Mouse (Mus musculus): ENCODE results near the gene Lpgat1. TPM values are rescaled to one million over a fixed set of nuclear protein-coding genes. Genes with fewer than 3 reads are reported as not detected.

Lpgat1 gene
- polyA plus RNA-seq, 1 experiment from 2014 or later: 43.2 TPM

- ATAC-seq (ENCODE audit: insufficient read depth): peak; percentile 94
- 0% methylated on average over 78 of the region's 79 CpGs for WGBS
Measured at GRCm38 (mm10) chr1:191821326-191822091, 103.9 kb downstream of the Lpgat1 start, which contains the start of gene Nek2. Gene Nek2 (plus strand): TSS chr1:191821444.

GRCm38 (mm10) chr1:191829124-191829523, 111.5 kb downstream of the Lpgat1 start:
- ATAC-seq (ENCODE audit: insufficient read depth): no peak
- Histone ChIP-seq H3K27ac (ENCODE audit: low read depth) (no peak overlapping the region), H3K36me3 (ENCODE audit: insufficient read depth) (peaks cover 86% of the 10 kb centered on the region), H3K4me2 (no peak overlapping the region), H3K9me3 (ENCODE audit: low read depth, low read length) (no peaks in the 10 kb centered on the region), H3K9ac (no peak overlapping the region), H3K27me3 (ENCODE audit: insufficient read depth, low read length) (no peaks in the 10 kb centered on the region), H3K4me1 (ENCODE audit: insufficient read depth) (no peaks in the 10 kb centered on the region), H3K4me3 (ENCODE audit: low read depth, low read length) (no peak overlapping the region)
- no peak for DNase-seq
- TF ChIP-seq CTCF (IDR thresholded peaks at IDR 0.05; ENCODE audit: low read depth): peak; percentile 29
- WGBS: 84% methylated on average over 3 of the region's 3 CpGs

More at GRCm38 (mm10) chr1:191821326-191822091, 103.9 kb downstream of the Lpgat1 start, which contains the start of gene Nek2:
- Histone ChIP-seq H3K36me3 (ENCODE audit: insufficient read depth) (peaks cover 36% of the 10 kb centered on the region), H3K9ac (peak within 1 kb of the TSS; percentile 78), H3K4me2 (peak within 1 kb of the TSS; percentile 67), H3K9me3 (ENCODE audit: low read depth, low read length) (no peaks in the 10 kb centered on the region), H3K4me3 (ENCODE audit: low read depth, low read length) (peak within 1 kb of the TSS; percentile 78), H3K27me3 (ENCODE audit: insufficient read depth, low read length) (no peaks in the 10 kb centered on the region), H3K4me1 (ENCODE audit: insufficient read depth) (peaks cover 7% of the 10 kb centered on the region), H3K27ac (ENCODE audit: low read depth) (peak within 1 kb of the TSS; percentile 92)
- DNase-seq: peak; percentile 99
- no peak for TF ChIP-seq CTCF (IDR thresholded peaks at IDR 0.05; ENCODE audit: low read depth)

GRCm38 (mm10) chr1:191833396-191833795, 115.8 kb downstream of the Lpgat1 start:
- Histone ChIP-seq H3K27me3 (ENCODE audit: insufficient read depth, low read length) (no peaks in the 10 kb centered on the region), H3K27ac (ENCODE audit: low read depth) (no peak overlapping the region)

More at GRCm38 (mm10) chr1:191833396-191833795, 115.8 kb downstream of the Lpgat1 start:
- H3K4me3 ChIP-seq (ENCODE audit: low read depth, low read length): no peak overlapping the region
- H3K9ac ChIP-seq: no peak overlapping the region
- H3K4me2 ChIP-seq: no peak overlapping the region
- DNase-seq (no peak), ATAC-seq (ENCODE audit: insufficient read depth) (no peak)
- H3K36me3 ChIP-seq (ENCODE audit: insufficient read depth): peaks cover 48% of the 10 kb centered on the region
- H3K9me3 ChIP-seq (ENCODE audit: low read depth, low read length): no peaks in the 10 kb centered on the region
- TF ChIP-seq CTCF (IDR thresholded peaks at IDR 0.05; ENCODE audit: low read depth): no peak
- 87% methylated on average over 6 of the region's 6 CpGs for WGBS
- no peaks in the 10 kb centered on the region for H3K4me1 ChIP-seq (ENCODE audit: insufficient read depth)

Other genes with a start within 250 kb of the Lpgat1 start
- 75.6 and 75.8 TPM in 2 replicates for gene Dtl, start 142.3 kb upstream of the Lpgat1 start, polyA plus RNA-seq (2014; fragmentation: Nextera tagmentation; extraction: Ambion mirVana)
- 65.3 and 69.4 TPM in 2 replicates for gene Ints7, start 142.2 kb upstream of the Lpgat1 start, polyA plus RNA-seq (2014; fragmentation: Nextera tagmentation; extraction: Ambion mirVana)
- gene Nek2, start 103.6 kb downstream of the Lpgat1 start, polyA plus RNA-seq (2014; fragmentation: Nextera tagmentation; extraction: Ambion mirVana): 43.7 and 46.8 TPM in 2 replicates
- 2.9 and 3.9 TPM in 2 replicates for gene Slc30a1, start 188.9 kb downstream of the Lpgat1 start, polyA plus RNA-seq (2014; fragmentation: Nextera tagmentation; extraction: Ambion mirVana)